Mouse (Mus musculus) R1 (cell line): ENCODE measurements around the gene Sept10.

Source experiments
- DNase-seq: peaks from one replicate; pipeline ENCODE4 v3.0.0-alpha.2; 2018; ENCODE audit warnings: low read depth, low spot score

Sept10 gene

DNA sequence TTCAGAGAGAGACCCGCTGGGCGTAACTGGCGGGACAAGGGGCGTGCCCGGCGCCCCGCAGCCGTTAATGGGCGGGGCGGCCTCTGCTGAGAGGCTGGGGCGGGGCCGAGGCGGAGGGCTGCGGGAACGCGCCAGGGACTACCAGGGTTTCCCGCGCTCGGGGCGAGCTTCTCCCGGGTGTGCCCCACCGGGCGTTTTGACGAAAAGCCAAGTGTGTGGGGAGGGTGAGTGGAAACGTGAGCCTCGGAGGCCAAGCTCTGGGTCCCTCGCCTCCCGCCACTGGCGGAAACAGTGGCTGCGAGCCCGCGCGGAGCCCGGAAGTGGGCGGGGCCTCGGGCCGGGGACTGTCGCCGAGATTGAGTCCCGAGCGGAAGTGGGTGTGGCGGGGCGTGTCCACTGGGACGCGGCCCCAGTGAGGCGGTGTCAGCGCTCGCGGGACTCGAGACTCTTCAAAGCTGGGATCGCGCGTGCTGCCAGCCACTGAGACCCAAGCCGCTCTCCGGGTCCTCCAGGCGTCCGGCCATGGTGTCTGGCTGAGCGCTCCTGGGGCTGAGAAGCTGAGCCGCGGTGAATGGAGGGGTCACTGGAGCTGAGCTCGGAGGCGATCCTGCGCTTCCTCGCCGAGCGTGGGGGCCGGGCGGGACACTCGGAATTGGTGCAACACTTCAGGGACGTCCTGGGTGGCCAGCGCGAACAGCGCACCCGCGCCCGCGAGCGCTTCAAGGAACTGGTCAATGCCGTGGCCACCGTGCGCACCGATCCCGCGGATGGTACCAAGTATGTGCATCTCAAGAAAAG, at the start of gene Sept10, which contains the start of gene Sowahc:
Sept10 (minus strand) TSS at position 375 of the 798 bp plus-strand sequence.
Sowahc (plus strand) TSS at position 481 of the 798 bp plus-strand sequence.
- DNase-seq: peak; percentile 95

DNA sequence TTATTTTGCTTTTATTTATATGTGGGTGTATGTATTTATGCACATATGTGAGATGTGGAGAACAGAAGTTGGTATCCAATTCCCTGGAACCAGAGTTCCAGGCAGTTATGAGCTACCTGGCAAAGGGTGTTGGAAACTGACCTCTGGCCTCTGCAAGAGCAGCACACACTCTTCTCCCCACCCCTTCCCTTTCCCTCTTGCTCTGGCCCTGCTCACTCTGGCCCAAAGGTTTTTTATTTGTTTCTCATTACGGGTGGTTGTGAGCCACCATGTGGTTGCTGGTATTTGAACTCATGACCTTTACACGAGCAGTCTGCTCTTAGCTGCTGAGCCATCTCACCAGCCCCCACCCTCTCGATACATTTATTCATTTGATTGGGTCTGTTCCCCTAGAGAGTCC, 47.1 kb upstream of the Sept10 start:
- no peak for DNase-seq

GRCm38 (mm10) chr10:59268109-59268508, 46.5 kb upstream of the Sept10 start:
- DNase-seq: no peak

GRCm38 (mm10) chr10:59267275-59267674, 45.6 kb upstream of the Sept10 start:
- no peak for DNase-seq

GRCm38 (mm10) chr10:59266097-59266496, 44.5 kb upstream of the Sept10 start:
- DNase-seq: no peak

- no peak for DNase-seq
These were observed 44.0 kb upstream of the Sept10 start for GRCm38 (mm10) chr10:59265674-59266073.

DNA sequence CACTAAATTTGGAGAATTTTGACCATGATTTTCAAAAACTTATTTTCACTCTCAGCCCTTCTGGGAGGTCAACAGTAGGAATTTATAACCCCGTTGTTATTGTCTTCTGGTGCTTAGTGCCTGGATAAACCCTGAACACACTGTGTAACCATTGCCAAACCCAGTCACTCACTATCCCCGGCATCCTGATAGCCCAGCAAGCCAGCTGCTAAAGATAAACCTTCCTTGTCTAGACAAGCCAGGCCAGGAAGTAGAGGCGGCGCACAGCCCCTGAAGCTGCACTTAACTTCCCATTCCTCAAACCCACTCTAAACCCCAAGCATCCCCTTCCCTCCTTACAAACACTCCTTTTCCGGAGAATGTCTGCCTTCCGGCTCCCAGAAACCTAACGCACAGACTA, 43.4 kb upstream of the Sept10 start:
- DNase-seq: no peak

GRCm38 (mm10) chr10:59262979-59263378, 41.3 kb upstream of the Sept10 start:
- no peak for DNase-seq

DNA sequence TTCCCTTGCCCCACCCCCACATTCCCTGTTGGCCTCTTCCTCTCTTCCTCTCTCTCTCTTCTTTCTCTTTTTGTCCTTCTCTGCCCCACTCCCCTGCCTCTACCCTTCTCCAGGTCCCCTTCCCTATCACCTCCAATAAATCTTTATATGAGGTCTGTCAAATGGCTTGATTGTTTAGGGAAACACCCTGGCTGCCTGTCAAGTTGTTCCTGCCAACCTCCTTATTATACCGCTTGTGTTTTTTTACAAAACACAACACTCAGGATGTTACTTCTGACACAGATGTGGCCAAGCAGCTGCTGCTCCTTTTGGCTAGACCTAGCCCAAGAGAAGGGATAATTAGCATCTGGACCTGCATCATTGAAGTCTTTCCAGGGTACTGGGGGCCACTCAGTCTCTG, 40.4 kb upstream of the Sept10 start:
- no peak for DNase-seq

- peak; percentile 32 for DNase-seq
These were observed 40.0 kb upstream of the Sept10 start for GRCm38 (mm10) chr10:59261603-59262002.

DNA sequence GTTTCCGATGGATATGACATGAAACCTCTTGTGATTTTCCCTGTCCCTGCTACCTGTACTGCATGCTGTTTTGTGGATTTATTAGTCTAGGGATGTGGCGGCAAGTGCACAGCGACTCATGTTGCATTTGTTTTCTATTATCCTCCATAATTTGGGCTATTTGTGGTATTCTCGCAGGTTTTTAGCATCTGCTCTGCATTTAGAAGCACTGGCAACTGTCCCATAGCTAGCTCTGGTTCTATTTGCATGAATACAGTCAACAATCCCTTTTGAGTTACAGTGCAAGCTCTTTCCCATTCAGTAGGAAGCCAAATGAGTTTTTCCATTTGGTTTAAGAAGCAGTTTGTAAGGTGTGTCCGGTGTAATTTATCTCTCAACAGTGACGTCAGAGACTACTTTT, 37.9 kb upstream of the Sept10 start:
- DNase-seq: no peak

DNA sequence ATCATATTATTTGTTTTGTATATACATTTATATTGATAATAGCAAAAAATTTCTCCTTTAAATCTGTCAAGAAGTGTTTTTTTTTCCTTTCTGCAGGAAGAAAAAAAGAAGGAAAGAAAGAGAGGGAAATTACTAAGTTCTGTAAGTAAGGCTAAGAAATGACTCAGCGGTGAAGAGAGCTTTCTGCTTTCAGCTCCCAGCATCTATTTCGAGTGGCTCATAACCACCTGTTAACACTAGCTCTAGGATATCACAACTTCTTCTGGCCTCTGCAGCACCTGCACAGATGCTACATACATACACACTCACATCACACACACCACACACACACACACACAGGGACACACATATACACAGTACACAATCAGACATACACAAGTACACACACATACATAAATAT, 34.9 kb upstream of the Sept10 start:
- no peak for DNase-seq

- no peak for DNase-seq
These were observed 32.0 kb upstream of the Sept10 start for GRCm38 (mm10) chr10:59253541-59254079.

- DNase-seq: no peak
These were observed 30.7 kb upstream of the Sept10 start for GRCm38 (mm10) chr10:59252396-59252795.

DNA sequence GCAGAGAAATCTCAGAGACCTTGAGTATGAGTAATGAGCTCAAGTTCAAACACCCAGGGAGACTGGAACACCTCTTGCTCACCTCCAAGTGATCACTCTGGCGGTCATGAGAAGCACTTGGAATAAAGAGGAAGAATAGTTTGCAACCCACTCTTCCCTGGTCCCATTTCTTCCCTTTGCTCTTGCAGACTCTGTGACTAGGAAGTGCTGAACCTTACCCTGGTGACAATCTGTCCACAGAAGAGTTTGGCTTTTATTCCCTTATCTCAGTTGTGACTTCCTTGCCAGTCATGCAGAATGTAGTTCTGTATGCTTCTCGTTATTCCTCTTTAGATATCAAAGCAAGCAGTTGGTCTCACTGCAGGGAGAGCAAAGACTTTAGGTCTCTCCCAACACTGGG, 30.3 kb upstream of the Sept10 start:
- DNase-seq: no peak

- no peak for DNase-seq
These were observed 29.0 kb upstream of the Sept10 start for GRCm38 (mm10) chr10:59250679-59251078.

GRCm38 (mm10) chr10:59249531-59249930, 27.9 kb upstream of the Sept10 start:
- no peak for DNase-seq

DNA sequence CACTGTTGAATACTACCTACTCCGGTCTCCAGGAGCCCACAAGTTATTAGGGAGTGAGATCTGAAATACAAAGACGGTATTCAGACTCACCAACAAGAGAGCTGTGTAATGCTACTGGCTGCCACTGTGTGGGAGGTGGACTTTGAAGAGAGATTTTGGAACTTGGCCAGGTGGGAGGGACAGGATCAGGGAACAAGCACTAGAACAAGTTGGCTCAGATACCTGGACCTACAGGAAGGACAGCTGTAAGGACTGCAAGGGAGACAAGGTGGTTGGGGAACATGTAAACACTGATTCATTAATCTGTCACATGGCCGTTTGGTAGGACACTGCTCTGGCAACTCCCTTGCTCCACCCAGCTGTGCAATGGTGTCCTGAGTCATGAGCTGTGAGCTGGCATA, 19.5 kb upstream of the Sept10 start:
- peak; percentile 11 for DNase-seq

- no peak for DNase-seq
These were observed 16.1 kb upstream of the Sept10 start for GRCm38 (mm10) chr10:59237757-59238156.

DNA sequence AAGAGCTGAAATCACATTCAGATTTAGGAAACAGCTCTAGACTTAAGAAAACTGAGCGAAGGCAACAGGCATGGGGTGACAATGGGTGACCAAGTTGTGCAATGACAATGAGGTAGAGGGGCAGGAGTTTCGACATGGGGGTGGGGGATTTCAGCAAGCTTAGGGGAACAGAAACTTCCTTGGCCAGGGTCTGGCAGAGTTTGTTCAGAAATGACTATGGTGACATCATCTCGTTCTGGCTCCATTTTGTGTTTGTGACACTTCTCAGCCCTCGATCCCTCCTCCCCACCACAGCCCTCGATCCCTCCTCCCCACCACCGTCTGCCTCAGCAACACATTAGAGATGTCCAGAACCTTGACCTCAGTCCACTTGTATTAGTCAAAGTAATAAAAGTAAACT, 14.8 kb upstream of the Sept10 start:
- no peak for DNase-seq

DNA sequence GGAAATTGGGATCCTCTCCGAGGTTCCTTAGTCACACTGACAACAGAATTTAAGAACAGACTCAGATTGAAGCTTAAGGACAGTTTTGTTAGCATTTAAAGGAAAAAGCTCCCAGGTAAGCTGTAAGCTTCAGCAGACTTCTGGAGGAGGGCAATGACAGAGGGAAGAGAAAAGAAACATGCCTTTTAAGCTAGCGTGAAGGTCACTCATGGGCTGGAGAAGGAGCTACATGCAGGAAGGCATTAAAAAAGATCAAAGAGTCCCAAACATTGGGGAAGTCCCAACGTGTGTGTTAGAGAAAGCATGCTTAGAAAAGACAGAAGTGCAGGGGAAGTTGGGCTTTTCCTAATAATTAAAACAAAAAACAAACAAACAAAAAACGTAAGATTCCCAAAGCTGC, 14.2 kb upstream of the Sept10 start:
- no peak for DNase-seq

GRCm38 (mm10) chr10:59235227-59235626, 13.6 kb upstream of the Sept10 start:
- no peak for DNase-seq

- DNase-seq: no peak
These were observed 7.7 kb upstream of the Sept10 start for GRCm38 (mm10) chr10:59229205-59229820.
